Mouse (Mus musculus): ENCODE data around the gene Shisal1.

- TF ChIP-seq CTCF (conservative IDR thresholded peaks at IDR 0.05; ENCODE audit: insufficient read depth, insufficient read length, low read depth, low read length) (no peak), POLR2A (IDR thresholded peaks at IDR 0.05; ENCODE audit: low read depth, low read length) (no peak)
Observed at GRCm38 (mm10) chr15:84348769-84349168, 98.1 kb downstream of the Shisal1 start.
